Mouse (Mus musculus): ENCODE results near the gene Map2k6. TPM values are rescaled to one million over a fixed set of nuclear protein-coding genes. Genes with fewer than 3 reads are reported as not detected.

The Map2k6 gene
- polyA plus RNA-seq, 1 experiment from 2014 or later, result 23.9 TPM

- Histone ChIP-seq H3K36me3 (replicated peaks) (no peaks in the 10 kb centered on the region), H3K4me3 (no peak overlapping the region), H3K4me2 (no peak overlapping the region), H3K27ac (no peak overlapping the region), H3K27me3 (replicated peaks) (no peaks in the 10 kb centered on the region; the same call in 1 of the 2 replicates), H3K9me3 (no peaks in the 10 kb centered on the region), H3K9ac (no peak overlapping the region), H3K4me1 (peaks cover 25% of the 10 kb centered on the region)
- WGBS, result 38% methylated on average over 2 of the region's 2 CpGs
- no peak for ATAC-seq (replicated peaks)
Observed at GRCm38 (mm10) chr11:110481406-110481805, 82.5 kb downstream of the Map2k6 start.

DNA sequence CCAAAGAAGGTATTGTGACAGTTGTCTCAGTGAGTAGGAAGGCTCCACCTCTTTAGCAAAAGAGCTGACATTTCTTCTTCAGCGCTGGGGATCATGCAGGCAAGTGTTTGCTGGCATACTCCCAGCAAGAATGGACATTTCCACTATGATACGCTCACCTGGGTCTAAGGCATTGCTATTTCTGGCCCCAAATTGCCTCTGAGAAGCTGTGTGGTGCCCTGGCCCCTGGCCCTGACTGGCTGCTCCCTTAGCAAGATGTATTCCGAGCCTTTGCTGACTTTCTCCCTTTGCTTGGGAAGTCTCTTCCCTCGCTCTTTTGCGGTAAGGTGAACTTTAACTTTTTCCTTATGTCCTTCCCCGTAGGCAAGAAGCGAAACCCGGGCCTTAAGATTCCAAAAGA lies 83.3 kb downstream of the Map2k6 start:
- ATAC-seq (replicated peaks), result no peak
- Histone ChIP-seq H3K4me2 (no peak overlapping the region), H3K36me3 (replicated peaks) (no peaks in the 10 kb centered on the region), H3K9me3 (no peaks in the 10 kb centered on the region), H3K4me3 (no peak overlapping the region), H3K27ac (no peak overlapping the region), H3K4me1 (peaks cover 25% of the 10 kb centered on the region), H3K9ac (no peak overlapping the region), H3K27me3 (replicated peaks) (no peaks in the 10 kb centered on the region; the same call in 1 of the 2 replicates)
- 92% methylated on average over 8 of the region's 8 CpGs for WGBS

GRCm38 (mm10) chr11:110482649-110483048 lies 83.7 kb downstream of the Map2k6 start:
- WGBS, result 87% methylated on average over 4 of the region's 4 CpGs
- Histone ChIP-seq H3K27me3 (replicated peaks) (no peaks in the 10 kb centered on the region; the same call in 1 of the 2 replicates), H3K9ac (no peak overlapping the region), H3K9me3 (no peaks in the 10 kb centered on the region), H3K4me3 (no peak overlapping the region), H3K4me2 (no peak overlapping the region), H3K36me3 (replicated peaks) (no peaks in the 10 kb centered on the region), H3K27ac (no peak overlapping the region), H3K4me1 (peaks cover 25% of the 10 kb centered on the region)
- ATAC-seq (replicated peaks), result no peak

DNA sequence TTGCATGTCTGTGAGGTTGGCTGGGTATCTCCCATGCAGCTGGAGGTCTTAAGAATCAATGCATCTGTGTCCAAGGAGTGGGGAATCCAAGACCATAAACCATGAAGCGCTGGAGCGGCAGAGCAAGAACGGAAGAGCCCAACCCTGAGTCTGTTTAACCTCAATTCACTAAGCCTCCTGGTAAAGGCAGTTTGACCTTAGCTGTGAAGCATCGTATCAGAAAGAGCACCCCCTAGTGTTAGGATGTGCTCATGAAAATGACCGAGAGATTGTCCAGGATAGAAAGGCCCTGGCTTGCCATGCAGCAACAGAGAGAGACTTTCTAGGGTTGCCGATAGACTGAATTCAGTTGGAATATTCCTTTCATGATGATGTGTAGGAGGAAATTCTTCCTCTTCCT lies 84.2 kb downstream of the Map2k6 start:
- peaks cover 19% of the 10 kb centered on the region for H3K4me1 ChIP-seq
- 30% methylated on average over 6 of the region's 6 CpGs for WGBS
- no peak overlapping the region for H3K27ac ChIP-seq
- H3K9ac ChIP-seq, result no peak overlapping the region
- no peak overlapping the region for H3K4me3 ChIP-seq
- no peak for ATAC-seq (replicated peaks)
- no peaks in the 10 kb centered on the region for H3K36me3 ChIP-seq (replicated peaks)
- no peaks in the 10 kb centered on the region for H3K9me3 ChIP-seq
- H3K27me3 ChIP-seq (replicated peaks), result no peaks in the 10 kb centered on the region; the same call in 1 of the 2 replicates
- no peak overlapping the region for H3K4me2 ChIP-seq

- Histone ChIP-seq H3K4me3 (no peak overlapping the region), H3K4me1 (peaks cover 9% of the 10 kb centered on the region), H3K36me3 (replicated peaks) (no peaks in the 10 kb centered on the region), H3K27ac (no peak overlapping the region), H3K9ac (no peak overlapping the region), H3K27me3 (replicated peaks) (no peaks in the 10 kb centered on the region; the same call in 1 of the 2 replicates), H3K9me3 (no peaks in the 10 kb centered on the region), H3K4me2 (no peak overlapping the region)
- ATAC-seq (replicated peaks), result no peak
- 100% methylated on average over 1 of the region's 1 CpGs for WGBS
Observed at GRCm38 (mm10) chr11:110484426-110484825, 85.5 kb downstream of the Map2k6 start.

DNA sequence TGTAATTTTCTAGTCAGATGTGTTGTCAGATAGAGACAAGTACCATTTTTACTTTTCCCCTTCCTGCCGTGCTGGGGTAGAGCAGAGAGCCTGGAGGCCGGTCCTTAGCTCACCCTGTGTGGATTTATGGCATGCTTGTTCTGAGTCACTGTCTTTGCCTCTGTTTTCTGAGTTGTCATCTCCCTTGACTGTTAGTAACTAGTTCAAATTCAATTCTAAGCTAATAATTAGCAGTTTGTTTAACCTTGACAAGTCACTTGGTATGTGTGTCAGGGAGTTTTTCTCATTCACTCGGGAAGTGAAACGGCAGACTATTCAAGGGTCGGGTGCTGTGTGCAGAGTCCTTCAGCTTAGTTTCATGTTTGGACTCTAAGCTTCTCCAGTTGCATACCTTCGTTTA lies 86.2 kb downstream of the Map2k6 start:
- Histone ChIP-seq H3K9me3 (no peaks in the 10 kb centered on the region), H3K4me1 (peaks cover 3% of the 10 kb centered on the region; the same call in 1 of the 2 replicates), H3K4me3 (no peak overlapping the region), H3K27ac (no peak overlapping the region), H3K27me3 (replicated peaks) (no peaks in the 10 kb centered on the region; the same call in 1 of the 2 replicates), H3K9ac (no peak overlapping the region), H3K36me3 (replicated peaks) (no peaks in the 10 kb centered on the region), H3K4me2 (no peak overlapping the region)
- no peak for ATAC-seq (replicated peaks)
- WGBS, result 86% methylated on average over 6 of the region's 6 CpGs

GRCm38 (mm10) chr11:110487796-110488195 lies 88.9 kb downstream of the Map2k6 start:
- Histone ChIP-seq H3K4me1 (no peaks in the 10 kb centered on the region), H3K4me3 (no peak overlapping the region), H3K36me3 (replicated peaks) (0 out of 2 replicates have a peak, but pooled peaks cover 4% of the 10 kb centered on the region), H3K27me3 (replicated peaks) (no peaks in the 10 kb centered on the region), H3K4me2 (no peak overlapping the region), H3K9ac (no peak overlapping the region), H3K27ac (no peak overlapping the region), H3K9me3 (no peaks in the 10 kb centered on the region)
- 96% methylated on average over 6 of the region's 6 CpGs for WGBS
- ATAC-seq (replicated peaks), result no peak

GRCm38 (mm10) chr11:110488301-110488700 lies 89.4 kb downstream of the Map2k6 start:
- Histone ChIP-seq H3K36me3 (replicated peaks) (0 out of 2 replicates have a peak, but pooled peaks cover 6% of the 10 kb centered on the region), H3K9ac (no peak overlapping the region), H3K4me3 (no peak overlapping the region), H3K4me1 (no peaks in the 10 kb centered on the region), H3K4me2 (no peak overlapping the region), H3K27ac (no peak overlapping the region), H3K9me3 (no peaks in the 10 kb centered on the region), H3K27me3 (replicated peaks) (no peaks in the 10 kb centered on the region)
- no peak for ATAC-seq (replicated peaks)
- WGBS, result 95% methylated on average over 7 of the region's 7 CpGs

DNA sequence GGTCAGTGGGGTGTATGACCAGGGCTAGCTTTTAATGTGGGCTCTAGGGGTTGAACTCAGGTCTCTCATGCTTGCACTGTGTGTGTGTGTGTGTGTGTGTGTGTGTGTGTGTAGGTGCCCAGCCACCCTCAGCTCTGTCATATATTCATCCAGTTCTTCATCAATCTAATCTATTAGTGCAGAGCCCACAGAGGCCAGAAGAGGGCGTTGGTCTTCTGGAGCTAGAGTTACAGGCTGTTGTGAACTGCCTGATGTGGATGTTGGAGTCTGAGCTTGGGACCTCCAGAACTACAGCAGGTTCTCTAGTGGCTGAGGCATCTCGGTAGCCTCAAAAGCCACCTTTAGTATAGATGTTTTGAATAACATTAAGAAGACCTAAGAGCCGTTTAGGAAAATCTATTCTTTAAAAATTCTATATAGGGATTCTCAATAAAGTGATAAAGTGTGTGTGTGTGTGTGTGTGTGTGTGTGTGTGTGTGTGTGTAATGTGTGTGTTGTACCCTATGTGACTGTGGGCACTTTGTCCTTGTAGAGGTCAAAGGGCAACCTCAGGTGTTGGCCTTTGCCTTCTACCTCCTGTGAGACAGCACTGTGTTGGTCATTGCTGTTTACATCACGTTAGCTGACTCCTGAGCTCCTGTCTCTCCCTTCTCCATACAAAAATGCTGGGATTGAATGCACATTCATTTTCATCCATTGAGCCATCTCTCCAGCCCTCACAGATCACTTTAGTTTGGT lies 96.6 kb downstream of the Map2k6 start:
- ATAC-seq (replicated peaks), result no peak
- Histone ChIP-seq H3K4me1 (peaks cover 4% of the 10 kb centered on the region; the same call in 1 of the 2 replicates), H3K4me2 (no peak overlapping the region), H3K27me3 (replicated peaks) (no peaks in the 10 kb centered on the region), H3K36me3 (replicated peaks) (0 out of 2 replicates have a peak, but pooled peaks cover 7% of the 10 kb centered on the region), H3K9ac (no peak overlapping the region), H3K4me3 (no peak overlapping the region), H3K27ac (no peak overlapping the region), H3K9me3 (no peaks in the 10 kb centered on the region)
- WGBS, result 76% methylated on average over 4 of the region's 4 CpGs

DNA sequence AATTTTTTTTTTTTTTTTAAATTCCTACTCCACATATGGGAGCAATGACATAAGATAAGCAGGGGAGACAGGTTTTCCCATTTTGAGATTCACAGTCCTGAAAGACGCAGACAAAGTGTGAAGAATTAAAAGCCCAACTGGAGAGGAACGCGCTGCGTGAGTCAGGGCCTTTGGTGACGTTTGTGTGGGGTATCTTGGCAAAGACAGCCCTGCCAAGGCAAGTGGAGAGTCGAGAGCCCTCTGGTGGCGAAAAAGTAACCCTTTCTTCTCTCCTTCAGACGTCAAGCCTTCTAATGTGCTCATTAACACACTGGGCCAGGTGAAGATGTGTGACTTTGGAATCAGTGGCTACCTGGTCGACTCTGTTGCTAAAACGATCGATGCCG lies 97.1 kb downstream of the Map2k6 start:
- no peak overlapping the region for H3K27ac ChIP-seq
- WGBS, result 56% methylated on average over 12 of the region's 12 CpGs
- no peaks in the 10 kb centered on the region for H3K27me3 ChIP-seq (replicated peaks)
- no peak overlapping the region for H3K9ac ChIP-seq
- ATAC-seq (replicated peaks), result no peak
- H3K4me1 ChIP-seq, result peaks cover 4% of the 10 kb centered on the region; the same call in 1 of the 2 replicates
- H3K4me2 ChIP-seq, result no peak overlapping the region
- H3K36me3 ChIP-seq (replicated peaks), result 0 out of 2 replicates have a peak, but pooled peaks cover 7% of the 10 kb centered on the region
- no peak overlapping the region for H3K4me3 ChIP-seq
- no peaks in the 10 kb centered on the region for H3K9me3 ChIP-seq

DNA sequence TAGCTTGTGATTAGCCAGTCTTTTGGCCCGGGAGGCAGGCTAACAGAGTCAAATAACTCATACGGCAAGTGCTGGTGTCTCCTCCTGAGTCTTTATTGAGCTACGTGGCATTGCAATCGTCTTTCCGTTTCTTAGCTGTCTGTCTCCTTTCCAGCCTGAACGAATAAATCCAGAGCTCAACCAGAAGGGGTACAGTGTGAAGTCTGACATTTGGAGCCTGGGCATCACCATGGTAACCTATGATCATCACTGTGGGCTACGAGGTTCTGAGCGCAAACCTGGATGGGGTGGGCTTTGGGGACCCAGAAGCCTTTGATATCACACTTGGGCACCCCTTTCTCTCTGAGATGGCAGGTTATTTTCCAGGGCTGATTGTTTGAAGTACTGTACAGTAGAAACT lies 98.8 kb downstream of the Map2k6 start:
- no peaks in the 10 kb centered on the region for H3K9me3 ChIP-seq
- H3K36me3 ChIP-seq (replicated peaks), result 0 out of 2 replicates have a peak, but pooled peaks cover 4% of the 10 kb centered on the region
- peak; percentile 67 for ATAC-seq (replicated peaks)
- WGBS, result 49% methylated on average over 8 of the region's 8 CpGs
- no peaks in the 10 kb centered on the region for H3K27me3 ChIP-seq (replicated peaks)
- peaks cover 4% of the 10 kb centered on the region; the same call in 1 of the 2 replicates for H3K4me1 ChIP-seq
- no peak overlapping the region for H3K4me3 ChIP-seq
- H3K4me2 ChIP-seq, result no peak overlapping the region
- no peak overlapping the region for H3K9ac ChIP-seq
- peak overlapping the region; percentile 45 for H3K27ac ChIP-seq

DNA sequence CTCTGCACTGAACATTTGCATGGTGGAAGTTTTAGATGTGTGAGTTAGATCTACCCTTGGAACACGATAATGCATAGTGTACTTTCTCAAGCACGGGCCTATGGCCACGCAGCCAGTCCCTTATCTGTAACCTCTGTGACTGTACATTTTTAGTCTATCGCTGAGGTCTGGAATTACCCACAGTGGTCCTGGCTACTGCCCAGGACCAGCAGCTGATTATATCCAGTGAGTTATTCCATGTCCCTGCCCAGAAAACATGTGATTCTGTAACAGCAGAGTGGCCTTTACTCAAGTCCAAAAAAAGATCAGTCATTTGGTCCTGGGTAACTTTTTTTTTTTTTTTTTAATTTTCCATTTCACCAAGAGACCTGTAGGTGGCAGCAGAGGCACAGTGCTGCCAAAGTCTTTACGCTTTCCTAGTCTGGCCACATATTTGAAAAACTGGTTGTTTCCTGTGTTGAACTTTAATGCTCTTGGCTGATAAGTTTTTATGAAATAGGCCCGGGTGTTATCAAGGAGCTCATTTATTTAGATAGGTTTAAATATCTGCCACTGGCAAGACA lies 99.8 kb downstream of the Map2k6 start:
- ATAC-seq (replicated peaks), result no peak

More for the DNA sequence above, 99.8 kb downstream of the Map2k6 start:
- Histone ChIP-seq H3K27me3 (replicated peaks) (no peaks in the 10 kb centered on the region), H3K4me3 (no peak overlapping the region), H3K4me1 (peaks cover 4% of the 10 kb centered on the region; the same call in 1 of the 2 replicates), H3K4me2 (no peak overlapping the region), H3K27ac (no peak overlapping the region), H3K9me3 (no peaks in the 10 kb centered on the region), H3K36me3 (replicated peaks) (no peaks in the 10 kb centered on the region), H3K9ac (no peak overlapping the region)
- 68% methylated on average over 6 of the region's 6 CpGs for WGBS

All from midbrain, embryonic 15.5 days (tissue).